Mouse (Mus musculus): ENCODE results near the gene Adgre1. TPM values are rescaled to one million over a fixed set of nuclear protein-coding genes. Genes with fewer than 3 reads are reported as not detected.

Adgre1 gene
- polyA plus RNA-seq (2012; rRNA removed), result 20.6 and 21.6 TPM in 2 replicates

DNA sequence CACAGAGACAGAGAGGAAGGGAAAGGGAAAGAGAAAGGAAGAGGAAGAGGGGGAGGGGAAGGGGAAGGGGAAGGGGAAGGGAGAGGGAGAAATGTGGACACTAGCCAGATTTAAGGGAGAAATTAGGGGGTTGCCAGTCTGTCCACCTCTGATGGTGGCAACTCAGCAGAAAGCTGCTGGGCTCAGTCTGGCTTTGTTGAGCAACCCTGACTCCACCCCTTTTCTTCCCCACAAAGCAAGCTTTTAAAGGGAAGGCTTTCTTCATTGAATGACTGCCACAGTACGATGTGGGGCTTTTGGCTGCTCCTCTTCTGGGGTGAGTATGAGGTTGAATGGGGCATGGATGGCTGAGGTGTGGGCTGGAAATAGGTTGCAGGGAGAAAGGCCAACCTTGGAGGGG lies at the start of gene Adgre1:
Adgre1 (plus strand) TSS at position 251 of the 400 bp plus-strand sequence.

Other genes starting within 250 kb of the Adgre1 start
- not detected in 2 replicates for gene Cd70, start 208.9 kb upstream of the Adgre1 start, polyA plus RNA-seq (2012; rRNA removed)
- 2.1 and 2.3 TPM in 2 replicates for gene Tnfsf14, start 164.5 kb upstream of the Adgre1 start, polyA plus RNA-seq (2012; rRNA removed)
- gene C3, start 130.6 kb upstream of the Adgre1 start, polyA plus RNA-seq (2012; rRNA removed), result 1,862 and 2,152 TPM in 2 replicates
- gene Gpr108, start 110.2 kb upstream of the Adgre1 start, polyA plus RNA-seq (2012; rRNA removed), result 7.3 and 8.5 TPM in 2 replicates
- 10.3 and 12.0 TPM in 2 replicates for gene Trip10, start 109.2 kb upstream of the Adgre1 start, polyA plus RNA-seq (2012; rRNA removed)
- gene Vav1, start 79.6 kb upstream of the Adgre1 start, polyA plus RNA-seq (2012; rRNA removed), result 10.6 and 12.6 TPM in 2 replicates
- not detected in 2 replicates for gene Vmn2r120, start 186.8 kb downstream of the Adgre1 start, polyA plus RNA-seq (2012; rRNA removed)

Data from liver, embryonic 18 days (tissue).